Mouse (Mus musculus) midbrain, embryonic 10.5 days (tissue): ENCODE data around the gene Tbccd1. TPM values are rescaled to one million over a fixed set of nuclear protein-coding genes. Genes with fewer than 3 reads are reported as not detected.

Experiments
- DNase-seq: peaks from one replicate; pipeline ENCODE4 v3.0.0-alpha.2; 2017; ENCODE audit warnings: low spot score
- H3K27ac ChIP-seq: fragments of 300-500 bp; sonication (generic); replicated peaks from 2 replicates; pipeline ENCODE4 v1.5.1; 2016; ENCODE audit warnings: mild to moderate bottlenecking
- H3K27me3 ChIP-seq: fragments of 300-500 bp; sonication (generic); 2 replicates; pipeline ENCODE4 v1.6.1; 2016; ENCODE audit warnings: low read depth, mild to moderate bottlenecking; ENCODE audit not compliant: poor library complexity, severe bottlenecking
- H3K36me3 ChIP-seq: fragments of 300-500 bp; sonication (generic); 2 replicates; pipeline ENCODE4 v1.6.1; 2016; ENCODE audit warnings: mild to moderate bottlenecking, moderate library complexity
- H3K4me1 ChIP-seq: fragments of 300-500 bp; sonication (generic); 2 replicates; pipeline ENCODE4 v1.6.1; 2016
- H3K4me3 ChIP-seq: fragments of 300-500 bp; sonication (generic); 2 replicates; pipeline ENCODE4 v1.5.1; 2016; ENCODE audit warnings: mild to moderate bottlenecking, moderate library complexity
- H3K9me3 ChIP-seq: fragments of 300-500 bp; sonication (generic); replicated peaks from 2 replicates; pipeline ENCODE4 v1.6.1; 2016; ENCODE audit warnings: mild to moderate bottlenecking
- WGBS: fragments of 180-500 bp; shearing (Covaris S2); methylation state at CpG from one replicate; pipeline ENCODE4 v1.1.7; 2016; 5-methylcytosine and 5-hydroxymethylcytosine counted together
- polyA plus RNA-seq: library from polyadenylated mRNA; unstranded; fragments of >200 nt; fragmentation: Nextera tagmentation; extraction: Ambion mirVana; gene quantifications from 2 replicates; pipeline ENCODE4 v1.2.1, GENCODE M21; 2016

Gene Tbccd1
- polyA plus RNA-seq, 1 experiment from 2014 or later, result 39.1 TPM

- Histone ChIP-seq H3K4me3 (no peak overlapping the region), H3K36me3 (no peaks in the 10 kb centered on the region), H3K4me1 (no peaks in the 10 kb centered on the region), H3K9me3 (peaks cover 2% of the 10 kb centered on the region), H3K27me3 (no peaks in the 10 kb centered on the region), H3K27ac (no peak overlapping the region)
- WGBS, result 93% methylated on average over 7 of the region's 7 CpGs
- no peak for DNase-seq
Measured at GRCm38 (mm10) chr16:22765531-22765930, 91.9 kb downstream of the Tbccd1 start.

Other genes starting within 250 kb of the Tbccd1 start
- 0.07 and 0.10 TPM in 2 replicates for gene Dgkg, start 200.4 kb downstream of the Tbccd1 start, polyA plus RNA-seq
- gene Crygs, start 46.1 kb downstream of the Tbccd1 start, polyA plus RNA-seq, result 0.16 and 0.22 TPM in 2 replicates
- 86.7 and 100 TPM in 2 replicates for gene Dnajb11, start 176 bp upstream of the Tbccd1 start, polyA plus RNA-seq
- gene Ahsg, start 33.6 kb upstream of the Tbccd1 start, polyA plus RNA-seq, result not detected in 2 replicates
- gene Fetub, start 60.7 kb upstream of the Tbccd1 start, polyA plus RNA-seq, result not detected in 2 replicates
- gene Hrg, start 93.4 kb upstream of the Tbccd1 start, polyA plus RNA-seq, result 0.09 and 0.12 TPM in 2 replicates
- not detected in 2 replicates for gene Kng2, start 171.8 kb upstream of the Tbccd1 start, polyA plus RNA-seq
- gene Kng1, start 200.2 kb upstream of the Tbccd1 start, polyA plus RNA-seq, result not detected in 2 replicates
- 154 and 155 TPM in 2 replicates for gene Eif4a2, start 249.8 kb upstream of the Tbccd1 start, polyA plus RNA-seq